Mouse (Mus musculus): Measurements from ENCODE around the gene Zfp839.
A peak's percentile ranks its signal among the peaks of the same experiment; 100 is the strongest.

Gene Zfp839

DNA sequence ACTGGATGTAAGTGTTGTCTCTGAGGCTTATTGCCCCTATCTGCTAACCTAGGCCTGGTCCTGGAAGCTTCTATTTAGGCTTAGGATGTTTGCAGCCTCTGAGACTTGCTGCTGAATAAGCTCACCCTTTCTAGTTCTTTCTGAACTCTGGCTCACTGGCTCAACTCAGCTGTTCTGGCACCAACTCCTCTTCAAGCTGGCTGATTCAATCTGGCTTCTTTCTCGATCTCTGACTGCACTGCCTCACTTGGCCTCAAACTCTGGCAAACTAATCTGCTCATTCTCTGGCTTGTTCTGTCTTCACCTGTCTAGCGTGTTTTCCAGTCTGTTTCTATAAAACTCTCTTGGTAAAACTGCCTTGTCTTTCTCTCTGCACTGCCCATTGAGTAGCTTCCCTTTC is 25.3 kb downstream of the Zfp839 start:
- no peak for DNase-seq (ENCODE audit: low spot score)

DNA sequence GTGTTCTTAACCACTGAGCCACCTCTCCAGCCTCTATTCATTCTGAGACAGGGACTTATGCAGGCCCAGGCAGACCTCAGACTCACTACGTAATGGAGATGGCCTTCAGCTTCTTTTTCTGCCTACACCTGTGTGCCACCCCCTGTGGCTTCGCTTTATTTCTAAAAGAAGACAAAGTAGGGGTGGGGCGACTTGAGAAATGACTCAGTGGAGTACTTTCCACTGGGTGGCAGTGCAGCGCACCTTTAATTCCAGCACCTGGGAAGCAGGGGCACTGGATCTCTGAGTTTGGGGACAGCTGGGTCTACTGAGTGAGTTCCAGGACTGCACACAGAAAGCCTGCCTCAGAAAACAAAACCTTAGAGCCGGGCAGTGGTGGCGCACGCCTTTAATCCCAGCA is 32.2 kb downstream of the Zfp839 start:
- no peak for DNase-seq (ENCODE audit: low spot score)

DNA sequence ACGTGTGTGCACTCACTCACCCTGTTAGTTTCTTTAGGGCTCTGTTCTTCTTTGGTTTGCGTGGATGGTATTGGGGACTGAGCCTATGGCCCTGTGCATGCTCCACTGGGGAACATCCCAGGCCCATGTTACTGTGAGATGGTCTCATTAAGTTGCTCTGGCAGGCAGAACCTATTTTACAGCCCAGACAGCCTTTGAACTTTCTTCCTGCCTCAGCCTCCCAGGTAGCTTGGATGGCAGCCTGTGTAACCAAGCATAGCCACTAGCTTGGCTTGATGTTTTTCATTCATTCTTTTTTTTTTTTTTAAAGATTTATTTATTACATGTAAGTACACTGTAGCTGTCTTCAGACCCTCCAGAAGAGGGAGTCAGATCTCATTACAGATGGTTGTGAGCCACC is 35.2 kb downstream of the Zfp839 start:
- no peak for DNase-seq (ENCODE audit: low spot score)

GRCm38 (mm10) chr12:110888106-110888505 is 38.1 kb downstream of the Zfp839 start:
- DNase-seq (ENCODE audit: low spot score), result no peak

DNA sequence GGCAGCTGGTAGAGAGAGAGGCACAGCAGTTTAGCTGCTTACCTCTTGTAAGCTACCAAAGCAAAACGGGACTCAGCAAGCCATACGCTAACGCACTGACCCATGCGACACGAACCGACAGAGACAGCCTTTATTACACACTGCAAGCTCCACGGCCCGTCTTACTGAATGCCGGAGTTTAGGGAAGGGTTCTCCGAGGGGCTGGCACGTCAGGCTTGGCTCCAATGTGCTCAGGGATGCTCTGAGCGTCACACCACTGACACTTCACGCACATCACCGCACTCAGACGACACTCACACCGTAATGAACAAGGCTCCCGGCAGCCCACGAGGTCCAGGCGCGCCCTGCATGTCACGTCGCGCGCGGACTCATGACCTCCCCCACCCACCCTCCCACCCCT is 38.6 kb downstream of the Zfp839 start:
- no peak for DNase-seq (ENCODE audit: low spot score)

GRCm38 (mm10) chr12:110889036-110890020 is 39.3 kb downstream of the Zfp839 start, which contains the start of the genes Cinp and Tecpr2:
TSS of gene Cinp (minus strand) at chr12:110889145.
TSS of gene Tecpr2 (plus strand) at chr12:110889264.
- DNase-seq (ENCODE audit: low spot score), result peak; percentile 90

DNA sequence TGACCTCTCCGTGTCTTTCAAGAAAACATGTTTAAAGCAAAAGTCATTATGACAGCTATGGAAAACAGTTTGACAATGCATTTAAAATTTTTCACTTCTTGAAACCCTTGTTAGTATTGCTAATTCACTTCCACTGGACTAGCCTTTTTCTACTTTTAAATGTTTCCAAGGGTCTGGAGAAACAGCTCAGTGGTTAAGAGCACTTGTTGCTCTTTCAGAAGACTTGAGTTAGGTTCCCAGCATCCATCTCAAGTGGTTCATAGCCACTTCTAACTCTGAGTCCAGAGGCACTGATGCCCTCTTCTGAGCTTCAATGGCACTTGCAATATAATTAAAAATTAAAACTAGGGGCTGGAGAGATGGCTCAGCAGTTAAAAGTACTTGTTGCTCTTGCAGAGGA is 41.8 kb downstream of the Zfp839 start:
- no peak for DNase-seq (ENCODE audit: low spot score)

DNA sequence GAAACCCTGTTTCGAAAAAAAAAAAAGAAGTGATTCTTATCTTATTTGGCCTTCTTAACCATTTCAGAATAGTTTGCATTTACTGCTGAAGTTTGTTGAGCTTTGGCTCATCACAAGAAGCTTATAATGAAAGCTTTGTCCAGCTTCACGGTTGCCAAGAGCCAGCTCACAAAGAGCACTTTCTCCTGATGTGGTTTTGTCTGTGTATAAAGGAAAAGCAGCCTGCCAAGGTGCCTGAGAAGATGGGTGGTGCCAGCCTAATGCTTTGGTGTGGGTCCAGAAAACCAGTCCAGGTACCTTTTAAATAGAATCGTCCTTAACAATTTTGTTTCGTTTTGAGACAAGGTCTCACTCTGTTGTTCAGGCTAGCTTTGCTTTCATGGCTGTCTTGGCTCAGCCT is 52.1 kb downstream of the Zfp839 start:
- DNase-seq (ENCODE audit: low spot score), result no peak

DNA sequence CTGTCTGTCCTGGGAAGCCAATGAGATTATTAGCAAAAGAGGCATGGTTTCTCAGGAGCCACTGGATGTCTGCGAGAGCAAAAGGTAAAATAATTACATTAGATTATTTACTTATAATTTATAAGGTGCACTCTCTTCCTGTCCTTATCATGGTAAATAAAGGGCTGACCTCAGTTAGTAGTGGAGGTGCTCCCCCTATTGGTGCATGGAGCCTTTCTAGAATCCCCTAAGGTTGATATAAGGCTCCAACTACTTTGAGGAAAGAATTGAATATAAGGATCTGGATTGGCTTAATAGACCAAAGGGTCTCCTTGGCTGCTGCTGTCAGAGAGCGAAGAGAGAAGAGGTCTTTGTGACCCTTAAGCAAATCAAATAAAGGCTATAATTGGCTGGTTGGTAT is 53.5 kb downstream of the Zfp839 start:
- no peak for DNase-seq (ENCODE audit: low spot score)

DNA sequence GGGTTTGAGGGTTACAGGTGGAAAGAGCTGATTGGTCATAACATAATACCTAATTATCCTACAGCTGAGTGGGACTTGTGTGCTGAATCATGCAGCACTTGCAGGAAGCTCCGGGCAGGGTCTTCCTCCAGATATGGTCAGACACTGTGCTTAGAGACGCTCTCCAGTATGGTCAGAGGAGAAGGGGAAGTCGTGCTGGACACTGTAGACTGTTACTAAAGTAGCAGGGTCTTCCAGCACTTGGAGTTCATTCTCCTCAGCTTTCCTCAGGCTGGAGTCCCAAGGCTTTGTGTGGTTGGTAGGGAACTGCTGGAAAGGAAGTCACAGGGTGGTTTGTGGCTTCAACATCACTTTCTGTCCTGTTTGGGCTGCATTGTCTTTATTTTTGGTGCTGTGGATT is 57.8 kb downstream of the Zfp839 start:
- no peak for DNase-seq (ENCODE audit: low spot score)

- no peak for DNase-seq (ENCODE audit: low spot score)
These were observed 59.9 kb downstream of the Zfp839 start for GRCm38 (mm10) chr12:110909962-110910361.

- DNase-seq (ENCODE audit: low spot score), result no peak
These were observed 65.7 kb downstream of the Zfp839 start for GRCm38 (mm10) chr12:110915761-110916160.
